9 mouse cellular contexts compared by ENCODE assay signal in the genomic region with DNA sequence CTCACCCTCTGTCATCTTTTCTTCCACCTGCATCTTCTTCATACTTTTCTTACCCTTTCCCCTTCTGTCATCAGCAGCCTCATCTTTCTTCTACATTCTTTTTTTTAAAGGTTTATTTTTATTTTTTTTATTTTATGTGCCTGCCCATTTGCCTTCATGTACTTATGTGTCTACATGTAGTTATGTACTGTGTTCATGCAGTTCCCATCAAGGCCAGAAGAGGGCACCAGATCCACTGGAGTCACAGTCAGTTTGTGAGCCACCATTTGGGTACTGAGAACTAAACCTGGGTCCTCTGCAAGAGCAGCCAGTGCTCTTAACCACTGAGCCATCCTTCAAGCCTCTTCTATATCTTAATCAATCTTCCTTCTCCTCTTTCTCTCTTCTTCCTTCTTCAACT.
A peak's percentile ranks its signal among the peaks of the same experiment; 100 is the strongest.
DNase-seq lines count a peak whose midpoint lies in the region; ATAC-seq and TF ChIP-seq lines count a peak whose summit lies in the region.
"Had no signal": no experiment of that assay in that cellular context is flagged by ENCODE, and none has a peak within 500 bp of the region (broad histone marks: within the 10 kb centered on the region; RNA-seq: fewer than 3 reads in every experiment).

No protein-coding gene starts in this region.

- DNase-seq in hindbrain, postnatal 0 days (ENCODE audit: low spot score): no peak
- DNase-seq in B cell, adult 2 months: peak; percentile 32
- peak; percentile 12 for DNase-seq in c-Kit-positive CD71-negative TER-119-negative erythroid progenitor cells, embryonic 14.5 days (ENCODE audit: low read depth)
- DNase-seq in naive thymus-derived CD4-positive, alpha-beta T cell, adult 2 months (ENCODE audit: low read depth): peak; percentile 21
- DNase-seq in heart, adult 11 months: no peak
- DNase-seq in right cerebral cortex, postnatal 25 days: no peak

- no peak overlapping the region for H3K27ac ChIP-seq in hindbrain, postnatal 0 days
- no peak overlapping the region for H3K27ac ChIP-seq in hindbrain, embryonic 16.5 days (ENCODE audit: low read depth, low read length)
- H3K27ac ChIP-seq: heart, embryonic 15.5 days had no signal

- H3K9me3 ChIP-seq in hindbrain, postnatal 0 days (ENCODE audit: low read length): no peaks in the 10 kb centered on the region
- H3K9me3 ChIP-seq in hindbrain, embryonic 16.5 days (ENCODE audit: control insufficient read depth, low read length): 0 out of 2 replicates have a peak, but pooled peaks cover 2% of the 10 kb centered on the region
- H3K9me3 ChIP-seq: heart, embryonic 15.5 days had no signal

- no peak overlapping the region for H3K9ac ChIP-seq in hindbrain, postnatal 0 days (replicated peaks; ENCODE audit: low read length)
- no peak overlapping the region for H3K9ac ChIP-seq in hindbrain, embryonic 16.5 days (ENCODE audit: low read depth, low read length)
- H3K9ac ChIP-seq: heart, embryonic 15.5 days had no signal

- H3K4me3 ChIP-seq in hindbrain, postnatal 0 days (ENCODE audit: low read length): no peak overlapping the region
- H3K4me3 ChIP-seq in hindbrain, embryonic 16.5 days (ENCODE audit: low read length): no peak overlapping the region
- H3K4me3 ChIP-seq: heart, embryonic 15.5 days had no signal

- H3K4me1 ChIP-seq in hindbrain, postnatal 0 days (ENCODE audit: insufficient read depth, low read length): no peaks in the 10 kb centered on the region
- no peaks in the 10 kb centered on the region for H3K4me1 ChIP-seq in hindbrain, embryonic 16.5 days (ENCODE audit: control insufficient read depth, insufficient read depth, low read depth, low read length)

- TF ChIP-seq CTCF in hindbrain, postnatal 0 days (IDR thresholded peaks at IDR 0.05; ENCODE audit: low read depth): peak; percentile 63

- no peak overlapping the region for H3K4me2 ChIP-seq in hindbrain, postnatal 0 days (ENCODE audit: low read depth, low read length)
- H3K4me2 ChIP-seq in hindbrain, embryonic 16.5 days (ENCODE audit: low read length): no peak overlapping the region
- H3K4me2 ChIP-seq: heart, embryonic 15.5 days had no signal

- ATAC-seq in hindbrain, postnatal 0 days: no peak
- no peak for ATAC-seq in hindbrain, embryonic 16.5 days
- no peak for ATAC-seq in erythroblast, adult 5-6 weeks (replicated peaks; ENCODE audit: low FRiP score, poor library complexity, severe bottlenecking)

- no peaks in the 10 kb centered on the region for H3K36me3 ChIP-seq in hindbrain, postnatal 0 days (ENCODE audit: insufficient read depth, low read length)
- no peaks in the 10 kb centered on the region for H3K36me3 ChIP-seq in hindbrain, embryonic 16.5 days (ENCODE audit: control insufficient read depth, insufficient read depth, low read length)
- H3K36me3 ChIP-seq: heart, embryonic 15.5 days had no signal

- no peaks in the 10 kb centered on the region for H3K27me3 ChIP-seq in hindbrain, postnatal 0 days (ENCODE audit: insufficient read depth, low read length)
- H3K27me3 ChIP-seq in hindbrain, embryonic 16.5 days (replicated peaks; ENCODE audit: control insufficient read depth, insufficient read depth, low read length): no peaks in the 10 kb centered on the region
- H3K27me3 ChIP-seq: heart, embryonic 15.5 days had no signal

Comparison
In these comparisons a context has a peak if more than half of its experiments do, and no peak if none do; other contexts are left out.
1. DNase-seq: peak in B cell, adult 2 months (2 of 2), c-Kit-positive CD71-negative TER-119-negative erythroid progenitor cells, embryonic 14.5 days (single experiment) and naive thymus-derived CD4-positive, alpha-beta T cell, adult 2 months (single experiment); none in hindbrain, postnatal 0 days (single experiment), heart, adult 11 months (single experiment) and right cerebral cortex, postnatal 25 days (single experiment).